Mouse (Mus musculus) G1E (cell line): ENCODE results near the gene Rgl1.

Experiments used
- CTCF ChIP-seq: IDR thresholded peaks from 2 replicates; pipeline ENCODE4 v1.5.1; 2012; ENCODE audit warnings: low read depth, low read length, inconsistent platforms, mixed read lengths
- GATA1 ChIP-seq: IDR thresholded peaks from 2 replicates; pipeline ENCODE4 v1.6.1; 2012; ENCODE audit warnings: borderline replicate concordance, low read length, inconsistent platforms, mixed read lengths

GRCm38 (mm10) chr1:152682368-152683194 lies 83.6 kb downstream of the Rgl1 start:
- TF ChIP-seq CTCF (no peak), GATA1 (no peak)
